Mouse (Mus musculus): ENCODE measurements around the gene Gna13. TPM values are rescaled to one million over a fixed set of nuclear protein-coding genes. Genes with fewer than 3 reads are reported as not detected.

Gene Gna13
- polyA plus RNA-seq, 1 experiment from 2014 or later, result 25.2 TPM

GRCm38 (mm10) chr11:109355771-109356388, 6.8 kb upstream of the Gna13 start:
- Histone ChIP-seq H3K9ac (ENCODE audit: low read depth, low read length) (no peak overlapping the region), H3K27ac (ENCODE audit: low read depth, low read length) (no peak overlapping the region), H3K36me3 (ENCODE audit: control insufficient read depth, insufficient read depth, low read length) (no peaks in the 10 kb centered on the region), H3K4me1 (replicated peaks; ENCODE audit: control insufficient read depth, insufficient read depth, low read length) (peaks cover 2% of the 10 kb centered on the region; the same call in 1 of the 2 replicates), H3K4me3 (ENCODE audit: low read depth, low read length) (no peak overlapping the region), H3K4me2 (replicated peaks; ENCODE audit: low read depth, low read length) (no peak overlapping the region), H3K9me3 (ENCODE audit: control insufficient read depth, low read length) (no peaks in the 10 kb centered on the region), H3K27me3 (ENCODE audit: control insufficient read depth, insufficient read depth, low read length) (no peaks in the 10 kb centered on the region)
- WGBS, result 71% methylated on average over 16 of the region's 16 CpGs
- no peak for ATAC-seq (ENCODE audit: low FRiP score)
- DNase-seq (ENCODE audit: low spot score), result no peak

- Histone ChIP-seq H3K4me1 (replicated peaks; ENCODE audit: control insufficient read depth, insufficient read depth, low read length) (peaks cover 5% of the 10 kb centered on the region; the same call in 1 of the 2 replicates), H3K27ac (ENCODE audit: low read depth, low read length) (no peak overlapping the region), H3K9me3 (ENCODE audit: control insufficient read depth, low read length) (no peaks in the 10 kb centered on the region), H3K27me3 (ENCODE audit: control insufficient read depth, insufficient read depth, low read length) (no peaks in the 10 kb centered on the region), H3K4me2 (replicated peaks; ENCODE audit: low read depth, low read length) (no peak overlapping the region), H3K4me3 (ENCODE audit: low read depth, low read length) (no peak overlapping the region), H3K36me3 (ENCODE audit: control insufficient read depth, insufficient read depth, low read length) (no peaks in the 10 kb centered on the region), H3K9ac (ENCODE audit: low read depth, low read length) (no peak overlapping the region)
- DNase-seq (ENCODE audit: low spot score) (no peak), ATAC-seq (ENCODE audit: low FRiP score) (no peak)
- WGBS, result 90% methylated on average over 5 of the region's 5 CpGs
Observed at GRCm38 (mm10) chr11:109357171-109357570, 5.5 kb upstream of the Gna13 start.

- H3K27ac ChIP-seq (ENCODE audit: low read depth, low read length), result no peak overlapping the region
- 29% methylated on average over 3 of the region's 3 CpGs for WGBS
Observed at GRCm38 (mm10) chr11:109358549-109358948, 4.1 kb upstream of the Gna13 start.

GRCm38 (mm10) chr11:109359043-109359752, 3.4 kb upstream of the Gna13 start:
- ATAC-seq (ENCODE audit: low FRiP score), result no peak
- Histone ChIP-seq H3K36me3 (ENCODE audit: control insufficient read depth, insufficient read depth, low read length) (no peaks in the 10 kb centered on the region), H3K27ac (ENCODE audit: low read depth, low read length) (no peak overlapping the region), H3K9me3 (ENCODE audit: control insufficient read depth, low read length) (no peaks in the 10 kb centered on the region), H3K4me1 (replicated peaks; ENCODE audit: control insufficient read depth, insufficient read depth, low read length) (peaks cover 5% of the 10 kb centered on the region; the same call in 1 of the 2 replicates), H3K4me3 (ENCODE audit: low read depth, low read length) (no peak overlapping the region), H3K27me3 (ENCODE audit: control insufficient read depth, insufficient read depth, low read length) (no peaks in the 10 kb centered on the region), H3K9ac (ENCODE audit: low read depth, low read length) (no peak overlapping the region), H3K4me2 (replicated peaks; ENCODE audit: low read depth, low read length) (no peak overlapping the region)
- no peak for DNase-seq (ENCODE audit: low spot score)
- 43% methylated on average over 13 of the region's 13 CpGs for WGBS

More at GRCm38 (mm10) chr11:109358549-109358948, 4.1 kb upstream of the Gna13 start:
- H3K4me2 ChIP-seq (replicated peaks; ENCODE audit: low read depth, low read length), result no peak overlapping the region
- no peaks in the 10 kb centered on the region for H3K9me3 ChIP-seq (ENCODE audit: control insufficient read depth, low read length)
- peaks cover 5% of the 10 kb centered on the region; the same call in 1 of the 2 replicates for H3K4me1 ChIP-seq (replicated peaks; ENCODE audit: control insufficient read depth, insufficient read depth, low read length)
- no peaks in the 10 kb centered on the region for H3K27me3 ChIP-seq (ENCODE audit: control insufficient read depth, insufficient read depth, low read length)
- DNase-seq (ENCODE audit: low spot score), result no peak
- ATAC-seq (ENCODE audit: low FRiP score), result no peak
- no peak overlapping the region for H3K4me3 ChIP-seq (ENCODE audit: low read depth, low read length)
- no peak overlapping the region for H3K9ac ChIP-seq (ENCODE audit: low read depth, low read length)
- H3K36me3 ChIP-seq (ENCODE audit: control insufficient read depth, insufficient read depth, low read length), result no peaks in the 10 kb centered on the region

- no peak overlapping the region for H3K27ac ChIP-seq (ENCODE audit: low read depth, low read length)
- H3K4me1 ChIP-seq (replicated peaks; ENCODE audit: control insufficient read depth, insufficient read depth, low read length), result peaks cover 8% of the 10 kb centered on the region; the same call in 1 of the 2 replicates
- 87% methylated on average over 6 of the region's 6 CpGs for WGBS
Observed at GRCm38 (mm10) chr11:109360102-109360501, 2.5 kb upstream of the Gna13 start.

GRCm38 (mm10) chr11:109360581-109361040, 2.0 kb upstream of the Gna13 start:
- no peak overlapping the region for H3K4me3 ChIP-seq (ENCODE audit: low read depth, low read length)
- no peak overlapping the region for H3K4me2 ChIP-seq (replicated peaks; ENCODE audit: low read depth, low read length)
- ATAC-seq (ENCODE audit: low FRiP score) (no peak), DNase-seq (ENCODE audit: low spot score) (no peak)
- H3K4me1 ChIP-seq (replicated peaks; ENCODE audit: control insufficient read depth, insufficient read depth, low read length), result peaks cover 8% of the 10 kb centered on the region; the same call in 1 of the 2 replicates
- H3K27ac ChIP-seq (ENCODE audit: low read depth, low read length), result no peak overlapping the region
- 73% methylated on average over 12 of the region's 12 CpGs for WGBS
- no peaks in the 10 kb centered on the region for H3K27me3 ChIP-seq (ENCODE audit: control insufficient read depth, insufficient read depth, low read length)
- no peaks in the 10 kb centered on the region; the same call in 1 of the 2 replicates for H3K36me3 ChIP-seq (ENCODE audit: control insufficient read depth, insufficient read depth, low read length)
- H3K9ac ChIP-seq (ENCODE audit: low read depth, low read length), result no peak overlapping the region
- no peaks in the 10 kb centered on the region for H3K9me3 ChIP-seq (ENCODE audit: control insufficient read depth, low read length)

More at GRCm38 (mm10) chr11:109360102-109360501, 2.5 kb upstream of the Gna13 start:
- DNase-seq (ENCODE audit: low spot score) (no peak), ATAC-seq (ENCODE audit: low FRiP score) (no peak)
- no peak overlapping the region for H3K4me2 ChIP-seq (replicated peaks; ENCODE audit: low read depth, low read length)
- no peaks in the 10 kb centered on the region for H3K27me3 ChIP-seq (ENCODE audit: control insufficient read depth, insufficient read depth, low read length)
- H3K4me3 ChIP-seq (ENCODE audit: low read depth, low read length), result no peak overlapping the region
- no peak overlapping the region for H3K9ac ChIP-seq (ENCODE audit: low read depth, low read length)
- H3K36me3 ChIP-seq (ENCODE audit: control insufficient read depth, insufficient read depth, low read length), result no peaks in the 10 kb centered on the region
- no peaks in the 10 kb centered on the region for H3K9me3 ChIP-seq (ENCODE audit: control insufficient read depth, low read length)

GRCm38 (mm10) chr11:109361241-109361630, 1.4 kb upstream of the Gna13 start:
- H3K27me3 ChIP-seq (ENCODE audit: control insufficient read depth, insufficient read depth, low read length), result no peaks in the 10 kb centered on the region
- H3K9ac ChIP-seq (ENCODE audit: low read depth, low read length), result no peak overlapping the region
- no peaks in the 10 kb centered on the region for H3K9me3 ChIP-seq (ENCODE audit: control insufficient read depth, low read length)
- ATAC-seq (ENCODE audit: low FRiP score) (no peak), DNase-seq (ENCODE audit: low spot score) (no peak)
- 75% methylated on average over 7 of the region's 7 CpGs for WGBS
- no peak overlapping the region for H3K27ac ChIP-seq (ENCODE audit: low read depth, low read length)
- peaks cover 8% of the 10 kb centered on the region; the same call in 1 of the 2 replicates for H3K4me1 ChIP-seq (replicated peaks; ENCODE audit: control insufficient read depth, insufficient read depth, low read length)
- H3K36me3 ChIP-seq (ENCODE audit: control insufficient read depth, insufficient read depth, low read length), result peaks cover 2% of the 10 kb centered on the region; the same call in 1 of the 2 replicates
- no peak overlapping the region for H3K4me3 ChIP-seq (ENCODE audit: low read depth, low read length)
- peak overlapping the region; percentile 56; the same call in 1 of the 2 replicates for H3K4me2 ChIP-seq (replicated peaks; ENCODE audit: low read depth, low read length)

- Histone ChIP-seq H3K36me3 (ENCODE audit: control insufficient read depth, insufficient read depth, low read length) (peaks cover 2% of the 10 kb centered on the region; the same call in 1 of the 2 replicates), H3K4me1 (replicated peaks; ENCODE audit: control insufficient read depth, insufficient read depth, low read length) (peaks cover 8% of the 10 kb centered on the region; the same call in 1 of the 2 replicates), H3K27me3 (ENCODE audit: control insufficient read depth, insufficient read depth, low read length) (no peaks in the 10 kb centered on the region), H3K9me3 (ENCODE audit: control insufficient read depth, low read length) (no peaks in the 10 kb centered on the region), H3K9ac (ENCODE audit: low read depth, low read length) (peak overlapping the region; percentile 85), H3K4me2 (replicated peaks; ENCODE audit: low read depth, low read length) (peak overlapping the region; percentile 56), H3K4me3 (ENCODE audit: low read depth, low read length) (peak overlapping the region; percentile 95), H3K27ac (ENCODE audit: low read depth, low read length) (no peak overlapping the region)
- ATAC-seq (ENCODE audit: low FRiP score) (peak; percentile 25; the same call in 1 of the 2 replicates), DNase-seq (ENCODE audit: low spot score) (no peak)
- 9% methylated on average over 27 of the region's 27 CpGs for WGBS
Observed at GRCm38 (mm10) chr11:109361631-109362462, 784 bp upstream of the Gna13 start.
